Mouse (Mus musculus): Measurements from ENCODE around the gene Yes1.

DNA sequence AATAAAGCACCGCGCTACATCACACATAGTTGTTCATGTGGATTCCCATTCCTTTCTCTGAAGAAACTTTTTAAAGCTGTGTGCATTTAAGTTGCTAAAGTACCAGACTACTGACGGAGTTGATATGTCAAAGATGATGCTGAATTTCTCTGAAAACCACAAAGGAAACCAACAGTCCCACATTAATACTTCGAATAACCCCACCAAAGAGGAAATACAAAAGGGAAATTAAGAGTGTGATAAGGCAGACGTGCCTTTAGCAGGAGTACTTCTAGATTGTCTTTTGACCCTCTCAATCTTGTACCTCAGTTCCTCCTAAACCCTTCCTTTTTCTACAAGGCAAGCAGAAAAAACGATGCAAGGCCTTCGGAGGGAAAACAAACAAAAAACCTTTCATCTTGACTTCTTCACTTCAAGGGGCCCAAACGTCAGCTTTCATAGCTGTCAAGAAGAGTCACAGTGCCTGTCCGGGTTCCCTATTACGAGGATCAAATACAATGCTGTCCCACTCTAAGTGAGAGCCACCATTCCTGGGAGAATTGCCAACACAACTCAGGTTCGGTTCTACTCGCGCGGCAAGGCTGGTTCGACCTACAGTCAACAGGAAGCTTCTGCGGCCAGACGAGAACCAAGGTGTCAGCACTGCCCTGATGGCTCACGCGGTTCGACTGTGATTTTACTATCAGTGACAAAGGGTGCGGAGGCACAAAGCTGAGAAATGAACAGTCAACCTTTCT lies 739 bp upstream of the Yes1 start:
- TF ChIP-seq GATA1 (IDR thresholded peaks at IDR 0.05; ENCODE audit: borderline replicate concordance, low read length) (no peak), FLI1 (IDR thresholded peaks at IDR 0.05; ENCODE audit: low read length) (no peak)
